Mouse (Mus musculus) large intestine, adult 2 months (tissue): ENCODE data around the gene C8a. TPM values are rescaled to one million over a fixed set of nuclear protein-coding genes. Genes with fewer than 3 reads are reported as not detected.

Experiments used
- DNase-seq: peaks from one replicate; pipeline ENCODE4 v3.0.0-alpha.2; 2012; ENCODE audit warnings: low read depth, low spot score
- WGBS: fragments of 180-500 bp; shearing (Covaris S2); methylation state at CpG from one replicate; pipeline ENCODE4 v1.1.7; 2018; 5-methylcytosine and 5-hydroxymethylcytosine counted together
- polyA plus RNA-seq: library from polyadenylated mRNA; depleted of rRNA; stranded (reverse); fragments of >200 nt; gene quantifications from 2 replicates; pipeline ENCODE4 v1.2.3, GENCODE M21; 2012; rRNA removed

Gene C8a
- 0.02 TPM in 1 of 2 replicates, not detected in the other for polyA plus RNA-seq

- no peak for DNase-seq
Measured at GRCm38 (mm10) chr4:104876323-104876722, at the start of gene C8a. TSS of gene C8a (minus strand) at chr4:104876398.

DNA sequence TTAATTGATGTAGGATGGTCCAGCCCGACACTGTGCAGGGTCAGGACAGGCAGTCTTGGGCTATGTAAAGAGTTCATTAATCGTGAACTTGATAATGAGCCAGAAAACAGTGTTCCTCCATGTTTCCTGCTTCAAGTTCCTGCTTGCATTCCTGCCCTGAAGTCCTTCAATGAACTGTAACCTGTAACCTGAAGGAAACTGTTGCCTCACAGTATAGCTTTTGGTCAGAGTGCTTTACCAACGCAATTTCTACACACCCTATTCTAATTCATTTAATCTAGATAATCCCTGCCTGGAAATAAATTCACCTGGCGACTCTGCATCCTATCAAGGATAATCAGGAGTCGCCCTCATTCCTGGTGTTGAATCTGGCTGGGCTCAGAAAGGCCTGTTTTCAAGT lies 49.2 kb upstream of the C8a start:
- no peak for DNase-seq
- WGBS = 81% methylated on average over 5 of the region's 5 CpGs

More at GRCm38 (mm10) chr4:104876323-104876722, at the start of gene C8a:
- 68% methylated on average over 3 of the region's 3 CpGs for WGBS

DNA sequence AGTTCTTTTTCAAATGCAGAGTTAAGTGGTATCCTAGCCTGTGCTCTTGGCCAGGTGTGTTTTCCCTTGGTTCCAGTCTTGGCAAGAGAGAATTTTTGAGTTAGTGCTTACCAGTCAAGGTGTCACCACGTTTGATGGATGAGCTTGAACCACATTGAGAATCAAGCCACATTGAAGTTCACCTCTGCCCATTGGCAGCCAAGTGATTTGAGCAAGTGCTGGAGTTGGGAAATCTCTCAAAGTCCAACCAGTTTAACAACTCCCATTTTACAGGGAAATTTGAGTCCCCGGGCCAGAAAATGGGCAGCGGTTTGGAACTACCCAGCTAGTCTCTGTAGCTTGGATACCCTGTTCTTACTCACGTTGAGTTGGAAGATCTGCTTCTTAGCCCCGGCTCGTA lies 41.8 kb upstream of the C8a start:
- no peak for DNase-seq
- WGBS = 54% methylated on average over 6 of the region's 6 CpGs

GRCm38 (mm10) chr4:104914711-104915247 lies 38.6 kb upstream of the C8a start:
- 52% methylated on average over 6 of the region's 6 CpGs for WGBS

DNA sequence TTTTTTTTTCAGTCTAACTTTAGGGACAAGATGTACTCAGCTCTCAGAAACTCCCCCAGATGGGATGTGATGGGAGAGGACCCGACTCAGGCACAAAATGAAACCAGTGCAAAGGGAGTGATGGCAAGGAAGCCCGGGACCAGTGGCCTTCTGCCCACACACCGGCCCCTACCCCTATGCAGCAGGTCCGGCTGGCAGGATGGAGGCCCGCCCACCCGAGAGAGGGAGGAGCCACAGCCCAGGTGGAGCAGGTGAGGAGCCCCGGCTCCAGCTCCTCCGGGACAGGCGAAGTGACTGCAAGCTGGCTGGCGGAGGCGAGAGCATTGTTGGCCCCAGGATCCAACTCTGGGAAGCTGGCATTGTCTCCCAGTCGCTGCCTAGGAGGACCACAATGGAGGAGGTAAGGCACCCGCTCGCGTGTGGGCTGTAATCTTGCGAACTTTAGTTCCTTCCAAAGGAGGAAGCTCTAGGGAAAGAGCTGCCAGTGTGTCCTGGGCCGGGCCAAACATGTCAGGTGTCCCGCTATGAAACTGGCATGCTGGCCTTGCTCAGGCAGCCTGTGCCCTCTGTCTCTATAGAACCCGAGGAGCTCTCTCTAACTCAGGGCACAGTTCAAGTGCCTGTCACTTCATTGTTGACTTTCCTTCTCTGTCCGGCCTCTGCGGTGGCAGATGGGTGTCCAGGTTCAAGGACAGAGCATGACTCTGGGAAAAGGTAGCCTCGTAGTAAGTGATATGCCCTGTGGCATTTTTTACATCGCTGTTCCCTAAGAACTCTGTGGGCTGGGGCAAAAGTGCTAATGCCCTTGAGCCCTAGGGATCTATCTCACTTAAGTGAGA lies 37.3 kb upstream of the C8a start, which contains the start of gene Fyb2:
TSS of gene Fyb2 (plus strand) at position 166 of the 839 bp plus-strand sequence.
- no peak for DNase-seq
- 14% methylated on average over 23 of the region's 23 CpGs for WGBS

More at GRCm38 (mm10) chr4:104914711-104915247, 38.6 kb upstream of the C8a start:
- no peak for DNase-seq

DNA sequence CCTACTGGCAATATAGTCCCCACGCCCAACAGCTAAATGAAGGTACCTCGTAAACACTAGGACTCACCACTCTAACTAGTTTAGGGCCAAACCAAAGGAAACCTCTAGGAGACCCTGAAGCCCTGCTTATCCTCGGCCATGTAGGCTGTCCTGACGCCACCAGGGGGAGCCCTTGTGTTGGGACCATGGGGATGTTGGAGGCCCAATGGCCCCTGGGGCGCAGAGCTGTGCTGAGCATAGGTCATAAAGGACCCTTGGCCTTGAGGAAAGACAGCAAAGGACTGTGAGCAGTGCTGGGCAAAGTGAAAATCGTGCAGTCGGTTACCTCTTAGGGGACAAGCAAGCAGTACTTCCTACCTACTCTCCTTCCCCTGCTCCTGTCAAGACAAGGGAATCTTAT lies 35.5 kb upstream of the C8a start:
- WGBS = 19% methylated on average over 7 of the region's 7 CpGs
- DNase-seq = peak; percentile 67

- 86% methylated on average over 6 of the region's 6 CpGs for WGBS
- DNase-seq = no peak
Measured at GRCm38 (mm10) chr4:104905049-104905448, 28.9 kb upstream of the C8a start.

- no peak for DNase-seq
- 84% methylated on average over 2 of the region's 2 CpGs for WGBS
Measured at GRCm38 (mm10) chr4:104902836-104903235, 26.6 kb upstream of the C8a start.

DNA sequence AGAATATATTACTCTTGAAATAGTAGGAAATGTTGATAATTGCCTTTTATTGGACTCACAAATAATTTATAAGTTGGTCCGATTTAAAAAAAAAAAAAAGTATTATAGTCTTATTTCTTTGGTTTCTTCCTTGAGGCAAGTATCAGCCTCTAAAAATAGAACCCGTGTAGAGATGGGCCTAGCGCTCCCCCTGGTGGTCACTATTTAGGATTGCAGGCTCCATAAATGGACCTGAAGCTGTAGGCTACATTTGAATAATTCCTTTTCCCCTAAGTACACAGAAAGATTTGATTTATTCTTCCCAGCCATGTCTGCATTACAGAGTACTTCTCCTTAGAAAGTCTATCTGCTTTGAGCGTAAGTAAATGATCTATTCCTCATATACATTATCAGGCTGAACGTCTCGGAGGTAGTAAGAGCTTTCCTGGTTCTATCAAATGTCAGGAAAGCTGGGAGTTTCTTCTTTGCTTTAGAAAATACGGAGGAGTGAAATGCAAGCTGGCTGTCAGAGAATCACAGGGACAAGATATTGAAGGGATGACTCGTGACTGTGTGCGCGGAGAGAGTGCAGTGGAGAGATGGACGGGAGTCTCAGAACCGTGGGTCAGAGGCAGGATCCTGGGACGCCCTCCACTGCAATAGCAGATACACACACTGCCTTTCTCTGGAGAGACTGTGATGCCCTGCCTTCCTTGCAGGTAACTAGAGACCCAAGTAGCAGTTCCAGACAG lies 18.0 kb upstream of the C8a start:
- 55% methylated on average over 13 of the region's 13 CpGs for WGBS

DNA sequence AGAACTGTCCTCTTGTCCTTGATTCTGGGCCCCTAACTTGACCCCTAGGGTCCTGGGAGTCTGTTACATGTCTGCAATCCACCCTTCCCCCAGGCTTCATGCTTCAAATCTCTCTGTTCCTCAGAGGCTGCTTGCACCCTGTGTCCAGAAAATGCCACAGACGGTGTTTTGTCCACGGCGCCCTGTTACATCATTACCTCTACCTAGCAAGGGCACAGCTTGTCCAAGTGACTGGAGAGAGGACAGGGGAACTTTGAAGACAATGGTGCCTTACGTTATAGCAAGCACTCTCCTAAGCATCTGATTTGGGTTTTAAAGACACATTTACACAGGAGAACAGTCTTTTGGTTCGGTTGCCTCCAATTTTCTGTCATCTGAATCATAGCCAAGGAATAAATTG lies 17.4 kb upstream of the C8a start:
- WGBS = 79% methylated on average over 5 of the region's 5 CpGs
- DNase-seq = no peak

More for the DNA sequence above, 18.0 kb upstream of the C8a start:
- peak; percentile 19 for DNase-seq

GRCm38 (mm10) chr4:104891708-104892107 lies 15.5 kb upstream of the C8a start:
- peak; percentile 42 for DNase-seq
- 32% methylated on average over 7 of the region's 7 CpGs for WGBS

DNA sequence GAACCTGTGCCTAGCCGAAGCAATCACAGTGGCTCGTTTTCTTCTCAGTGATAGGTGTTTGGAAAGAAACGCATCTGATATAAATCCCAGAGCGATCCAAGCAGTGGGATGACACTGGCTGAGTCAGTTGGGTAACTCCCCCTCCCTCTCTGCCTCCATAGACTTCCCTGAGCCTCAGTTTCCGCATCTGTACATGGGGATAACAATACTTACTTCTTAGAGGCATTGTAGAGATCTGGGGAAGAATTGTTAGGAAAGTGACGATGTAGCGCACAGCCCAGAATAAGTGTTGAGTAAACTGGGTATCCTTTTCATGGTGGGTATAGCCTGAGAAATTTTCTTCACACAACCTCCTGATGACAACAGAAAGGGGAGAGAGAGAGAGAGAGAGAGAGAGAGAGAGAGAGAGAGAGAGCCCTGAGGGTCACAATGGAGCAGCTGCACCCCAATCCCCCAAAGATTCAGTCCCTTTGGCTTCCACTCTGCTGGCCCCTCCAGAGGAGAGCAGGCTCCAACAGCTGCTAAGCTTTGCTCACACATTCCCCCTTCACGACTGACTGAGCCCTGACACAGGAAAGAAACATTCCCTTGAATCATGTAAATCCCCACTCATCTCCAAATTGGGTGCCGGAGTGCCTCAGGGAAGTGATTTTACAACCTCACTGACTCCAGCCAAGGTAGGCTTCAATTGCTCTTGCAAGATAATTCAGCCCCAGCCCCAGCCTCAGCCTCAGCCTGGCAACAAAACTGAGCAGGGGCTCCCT lies 12.5 kb upstream of the C8a start:
- 63% methylated on average over 9 of the region's 9 CpGs for WGBS

DNA sequence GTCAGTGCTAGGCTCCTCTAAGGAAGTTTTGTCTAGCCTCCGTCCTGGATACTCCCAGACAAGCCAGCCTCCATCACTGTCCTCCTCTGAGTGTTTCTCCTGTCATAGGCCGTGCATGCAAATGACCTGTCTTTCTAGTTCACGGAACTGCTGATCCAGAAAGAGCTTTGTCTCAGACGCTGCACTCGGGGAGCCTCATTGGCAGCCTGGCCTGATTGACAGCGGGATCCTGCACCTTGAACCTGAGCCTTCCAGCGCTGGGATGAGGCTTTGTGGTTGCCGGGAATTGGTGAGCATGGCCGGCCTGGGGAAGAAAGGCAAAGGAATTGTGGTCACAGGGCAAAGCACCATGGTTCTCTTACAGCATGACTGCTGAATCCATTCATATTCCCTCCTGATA lies 11.3 kb upstream of the C8a start:
- 77% methylated on average over 9 of the region's 9 CpGs for WGBS
- no peak for DNase-seq

More for the DNA sequence above, 12.5 kb upstream of the C8a start:
- no peak for DNase-seq

DNA sequence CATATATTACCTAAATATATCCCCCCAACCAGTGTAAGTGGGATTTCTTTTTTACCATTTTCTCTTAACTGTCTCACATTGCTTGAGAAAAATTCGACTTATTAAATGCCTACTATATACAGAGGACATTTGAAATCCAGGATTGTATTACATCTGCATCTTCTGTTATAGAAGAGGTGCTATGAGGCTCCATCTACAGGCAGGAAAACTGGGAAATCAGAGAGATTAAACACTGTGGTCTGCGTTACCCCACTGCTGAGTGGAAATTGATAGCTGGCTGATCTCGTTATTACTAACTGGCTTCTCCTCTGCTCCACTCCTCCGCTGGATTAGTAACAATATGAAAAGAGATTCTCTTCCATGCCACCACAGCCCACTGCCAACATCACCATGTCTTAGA lies 366 bp downstream of the C8a start:
- no peak for DNase-seq
- 74% methylated on average over 4 of the region's 4 CpGs for WGBS

DNA sequence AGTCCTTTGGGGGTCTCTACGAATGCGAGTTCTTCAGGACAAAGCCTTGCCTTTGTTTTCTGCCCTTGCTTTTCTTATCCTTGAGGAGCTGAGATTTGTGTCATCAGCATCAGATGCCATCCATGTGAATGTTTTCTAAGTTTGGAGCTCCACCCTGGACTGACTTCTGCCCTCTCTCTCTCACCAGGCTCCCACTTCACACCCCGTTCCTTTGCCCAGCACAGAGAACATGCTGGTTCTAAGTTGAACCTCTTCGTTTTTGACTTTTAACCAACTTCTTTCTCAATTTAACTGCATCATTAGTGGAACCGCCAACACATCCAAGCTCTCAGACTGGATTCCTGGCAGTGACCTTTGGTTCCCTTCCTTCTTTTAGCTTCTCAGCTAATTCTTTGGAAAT lies 6.0 kb downstream of the C8a start:
- WGBS = 83% methylated on average over 5 of the region's 5 CpGs
- no peak for DNase-seq

DNA sequence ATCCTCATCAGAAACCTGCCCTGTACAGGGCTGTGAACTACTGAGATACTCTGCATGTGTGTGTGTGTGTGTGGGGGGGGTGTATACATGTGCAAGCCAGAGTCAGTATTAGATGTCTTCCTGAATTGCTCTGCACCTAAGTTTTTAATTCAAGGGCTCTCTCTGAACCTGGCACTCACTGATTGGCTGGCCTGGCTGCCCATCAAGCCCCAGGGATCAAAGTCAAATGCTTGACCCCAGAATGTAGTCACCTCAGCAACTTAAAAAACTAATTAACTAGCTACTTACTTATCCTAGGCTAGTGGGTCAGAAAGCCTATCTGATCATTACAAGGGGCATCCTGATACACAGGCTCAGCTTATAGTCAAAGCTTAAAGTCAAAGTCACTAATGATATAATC lies 6.6 kb downstream of the C8a start:
- DNase-seq = no peak

GRCm38 (mm10) chr4:104864397-104864796 lies 11.8 kb downstream of the C8a start:
- whole genome bisulfite sequencing = 73% methylated on average over 1 of the region's 1 CpGs
- no peak for DNase-seq

DNA sequence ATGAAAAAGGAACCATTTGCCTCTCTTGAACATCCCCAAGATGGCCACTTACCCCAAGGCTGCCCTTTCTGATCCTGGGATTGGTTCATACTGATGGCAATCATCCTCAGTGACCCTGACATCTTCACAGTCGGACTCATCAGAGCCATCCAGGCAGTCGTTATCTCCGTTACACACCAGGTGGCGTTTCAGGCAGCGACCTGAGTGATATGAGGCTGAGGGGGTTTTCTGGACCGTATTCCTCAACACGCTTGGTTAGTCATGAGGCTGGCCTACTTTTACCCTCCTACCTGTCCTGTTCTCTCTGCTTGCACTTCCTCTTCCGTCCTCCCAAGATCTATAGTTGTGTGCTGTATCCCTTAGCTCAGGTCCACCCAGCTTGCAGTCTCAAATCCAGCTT lies 15.0 kb downstream of the C8a start:
- no peak for DNase-seq
- 71% methylated on average over 8 of the region's 8 CpGs for WGBS

DNA sequence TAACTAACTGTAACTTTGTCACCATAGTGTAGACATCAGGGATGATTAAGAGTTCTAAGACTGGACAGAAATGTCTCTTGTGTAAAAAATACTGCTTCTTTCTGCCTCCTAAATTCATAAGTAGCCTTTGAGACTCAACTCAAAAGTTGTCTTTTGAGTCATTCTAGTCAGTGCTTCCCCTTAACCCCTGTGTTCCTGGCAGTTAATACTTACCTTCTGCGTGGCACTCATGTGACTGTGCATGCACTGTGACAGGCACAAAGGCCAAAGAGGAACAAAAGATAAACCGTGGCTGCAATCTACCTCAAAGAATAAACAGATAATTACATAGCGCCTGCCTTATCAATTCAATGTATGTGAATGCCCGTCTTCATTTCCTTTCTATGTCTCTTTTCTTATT lies 18.4 kb downstream of the C8a start:
- 48% methylated on average over 4 of the region's 4 CpGs for WGBS

GRCm38 (mm10) chr4:104857029-104857428 lies 19.2 kb downstream of the C8a start, which contains the start of gene Gm17662:
TSS of gene Gm17662 (plus strand) at chr4:104857329.
- no peak for DNase-seq
- 73% methylated on average over 1 of the region's 1 CpGs for WGBS

More for the DNA sequence above, 18.4 kb downstream of the C8a start:
- DNase-seq = no peak
